Mouse (Mus musculus) forebrain, embryonic 15.5 days (tissue): ENCODE measurements at regions not wholly inside any gene's neighbourhood (a gene's known extent, or its start where the extent isn't known, plus 50 kb on each side); places are given as distances from the start of the nearest gene placed in this dataset.

ENCODE experiments used
- ATAC-seq: fragments of 200-750 bp; cut with Nextera tagmentation; replicated peaks from 2 replicates; pipeline ENCODE4 v1.8.0; 2017; ENCODE audit warnings: mild to moderate bottlenecking, moderate TSS enrichment, moderate library complexity
- H3K27ac ChIP-seq: fragments of 300-500 bp; sonication (generic); replicated peaks from 2 replicates; pipeline ENCODE4 v1.5.1; 2015; ENCODE audit warnings: mild to moderate bottlenecking, inconsistent platforms
- H3K27me3 ChIP-seq: fragments of 300-500 bp; sonication (generic); 2 replicates; pipeline ENCODE4 v1.6.1; 2015; ENCODE audit warnings: inconsistent platforms
- H3K36me3 ChIP-seq: fragments of 300-500 bp; sonication (generic); 2 replicates; pipeline ENCODE4 v1.6.1; 2015; ENCODE audit warnings: mild to moderate bottlenecking, inconsistent platforms
- H3K4me1 ChIP-seq: fragments of 300-500 bp; sonication (generic); 2 replicates; pipeline ENCODE4 v1.6.1; 2015; ENCODE audit warnings: inconsistent platforms
- H3K4me2 ChIP-seq: fragments of 300-500 bp; sonication (generic); replicated peaks from 2 replicates; pipeline ENCODE4 v1.6.1; 2015; ENCODE audit warnings: mild to moderate bottlenecking, inconsistent platforms
- H3K4me3 ChIP-seq: fragments of 300-500 bp; sonication (generic); 2 replicates; pipeline ENCODE4 v1.5.1; 2015; ENCODE audit warnings: mild to moderate bottlenecking, inconsistent platforms
- H3K9ac ChIP-seq: fragments of 300-500 bp; sonication (generic); replicated peaks from 2 replicates; pipeline ENCODE4 v1.6.1; 2015; ENCODE audit warnings: mild to moderate bottlenecking, inconsistent platforms
- H3K9me3 ChIP-seq: fragments of 300-500 bp; sonication (generic); 2 replicates; pipeline ENCODE4 v1.6.1; 2016; ENCODE audit warnings: inconsistent platforms
- WGBS: fragments of 180-500 bp; shearing (Covaris S2); methylation state at CpG from one replicate; pipeline ENCODE4 v1.1.7; 2015; ENCODE audit warnings: mixed read lengths; 5-methylcytosine and 5-hydroxymethylcytosine counted together

GRCm38 (mm10) chr4:34105251-34105650, 55.3 kb upstream of the Spaca1 start:
- H3K9ac ChIP-seq: no peak overlapping the region
- no peak for ATAC-seq
- H3K36me3 ChIP-seq: no peaks in the 10 kb centered on the region
- H3K4me2 ChIP-seq: no peak overlapping the region
- H3K4me1 ChIP-seq: no peaks in the 10 kb centered on the region
- H3K27ac ChIP-seq: no peak overlapping the region
- 93% methylated on average over 2 of the region's 2 CpGs for WGBS
- H3K27me3 ChIP-seq: no peaks in the 10 kb centered on the region
- H3K4me3 ChIP-seq: no peak overlapping the region
- H3K9me3 ChIP-seq: peaks cover 12% of the 10 kb centered on the region; the same call in 1 of the 2 replicates

DNA sequence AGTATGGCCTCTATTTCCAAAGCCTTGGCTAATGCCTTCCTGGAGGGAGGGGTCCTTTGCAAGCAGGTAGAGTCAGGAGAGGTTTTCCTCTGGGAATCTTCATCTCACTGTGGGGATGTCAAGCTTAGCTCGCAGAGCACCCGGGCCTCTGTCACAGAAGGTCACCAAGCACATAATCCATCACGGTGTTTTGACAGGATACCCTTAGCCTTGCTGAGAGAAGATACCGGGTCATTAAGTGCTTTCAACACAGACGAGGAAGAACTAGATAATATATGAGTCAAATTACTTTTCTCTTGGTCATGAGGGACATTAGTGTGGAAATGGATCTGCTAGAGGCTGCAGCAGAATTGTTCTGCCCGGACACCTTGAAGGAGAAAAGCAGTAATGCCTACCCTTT, 64.3 kb upstream of the Spaca1 start:
- H3K4me2 ChIP-seq: no peak overlapping the region
- no peak overlapping the region for H3K4me3 ChIP-seq
- no peak overlapping the region for H3K9ac ChIP-seq
- no peaks in the 10 kb centered on the region for H3K27me3 ChIP-seq
- no peak overlapping the region for H3K27ac ChIP-seq
- ATAC-seq: no peak
- no peaks in the 10 kb centered on the region for H3K9me3 ChIP-seq
- 88% methylated on average over 6 of the region's 6 CpGs for WGBS
- no peaks in the 10 kb centered on the region for H3K4me1 ChIP-seq
- no peaks in the 10 kb centered on the region for H3K36me3 ChIP-seq

GRCm38 (mm10) chr4:34117086-34117485, 67.1 kb upstream of the Spaca1 start:
- WGBS: 36% methylated on average over 1 of the region's 1 CpGs
- H3K4me2 ChIP-seq: no peak overlapping the region
- H3K4me1 ChIP-seq: no peaks in the 10 kb centered on the region
- H3K9ac ChIP-seq: no peak overlapping the region
- H3K36me3 ChIP-seq: no peaks in the 10 kb centered on the region
- no peaks in the 10 kb centered on the region for H3K9me3 ChIP-seq
- no peak; the same call in 1 of the 2 replicates for ATAC-seq
- H3K27me3 ChIP-seq: no peaks in the 10 kb centered on the region
- no peak overlapping the region for H3K27ac ChIP-seq
- H3K4me3 ChIP-seq: no peak overlapping the region

- Histone ChIP-seq H3K9me3 (no peaks in the 10 kb centered on the region), H3K9ac (no peak overlapping the region), H3K27me3 (no peaks in the 10 kb centered on the region), H3K36me3 (no peaks in the 10 kb centered on the region), H3K4me2 (no peak overlapping the region), H3K4me3 (no peak overlapping the region), H3K27ac (no peak overlapping the region), H3K4me1 (no peaks in the 10 kb centered on the region)
- 70% methylated on average over 9 of the region's 9 CpGs for WGBS
- ATAC-seq: no peak
These were observed 73.0 kb upstream of the Spaca1 start for GRCm38 (mm10) chr4:34122959-34123520.

DNA sequence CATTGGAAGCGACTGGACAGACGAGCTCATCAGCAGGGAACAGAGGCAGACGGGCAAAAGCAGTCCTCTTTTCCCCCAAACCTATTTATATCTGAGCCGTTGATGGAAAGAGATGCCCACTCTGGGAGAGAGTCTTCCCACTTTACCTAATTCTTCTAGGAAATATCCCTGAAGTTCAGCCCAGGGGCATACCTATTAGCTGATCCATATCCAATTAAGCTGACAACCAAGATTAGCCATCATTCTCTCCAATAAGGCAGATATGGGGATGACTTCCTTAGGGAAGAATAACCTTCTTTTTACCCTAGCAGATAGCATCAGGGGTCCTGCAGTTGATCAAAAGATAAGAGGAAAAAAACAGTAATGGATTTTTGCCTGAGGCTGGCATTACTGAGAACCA, 78.2 kb upstream of the Spaca1 start:
- WGBS: 68% methylated on average over 4 of the region's 4 CpGs
- Histone ChIP-seq H3K4me2 (no peak overlapping the region), H3K4me3 (no peak overlapping the region), H3K9me3 (no peaks in the 10 kb centered on the region), H3K27ac (no peak overlapping the region), H3K27me3 (no peaks in the 10 kb centered on the region), H3K36me3 (no peaks in the 10 kb centered on the region), H3K9ac (no peak overlapping the region), H3K4me1 (no peaks in the 10 kb centered on the region)
- no peak for ATAC-seq

DNA sequence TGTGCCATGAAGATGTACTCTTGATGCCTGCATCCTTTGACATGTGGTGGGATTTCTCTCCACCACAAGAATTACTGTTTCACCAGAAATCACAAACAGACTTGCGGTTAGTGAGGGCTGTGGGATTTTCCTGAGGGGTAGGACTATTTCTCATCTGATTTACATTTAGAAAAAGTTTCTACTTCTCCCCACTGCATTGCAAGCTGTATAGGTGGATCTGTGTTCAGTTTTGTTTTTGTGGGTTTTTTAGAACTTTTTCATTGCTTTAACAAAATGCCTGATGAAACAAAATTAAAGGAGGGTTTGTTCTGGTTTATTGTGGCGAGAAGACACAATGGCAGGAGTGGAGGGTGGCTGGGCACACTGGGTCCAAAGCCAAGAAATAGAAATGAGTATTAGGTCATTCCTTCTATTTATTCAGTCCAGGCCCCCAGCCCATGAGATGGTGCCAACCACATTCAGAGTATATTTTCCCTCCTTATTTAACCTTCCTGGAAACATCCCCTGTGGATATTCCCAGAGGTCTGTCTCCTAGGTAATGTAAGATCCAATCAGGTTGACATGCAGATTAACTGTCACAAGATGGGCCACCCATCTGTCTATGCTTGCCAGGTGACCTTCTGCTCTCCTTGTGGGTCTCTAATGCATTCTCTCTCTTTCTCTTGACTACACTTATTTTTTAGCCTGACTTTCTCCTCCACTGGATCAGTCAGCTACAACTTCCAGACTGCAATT, 96.3 kb upstream of the Spaca1 start:
- peaks cover 19% of the 10 kb centered on the region for H3K4me1 ChIP-seq
- no peak overlapping the region for H3K9ac ChIP-seq
- H3K9me3 ChIP-seq: no peaks in the 10 kb centered on the region
- peak; percentile 93 for ATAC-seq
- H3K4me2 ChIP-seq: no peak overlapping the region
- no peaks in the 10 kb centered on the region for H3K27me3 ChIP-seq
- H3K4me3 ChIP-seq: no peak overlapping the region
- H3K36me3 ChIP-seq: no peaks in the 10 kb centered on the region
- H3K27ac ChIP-seq: no peak overlapping the region; the same call in 1 of the 2 replicates
- WGBS: 45% methylated on average over 2 of the region's 2 CpGs

DNA sequence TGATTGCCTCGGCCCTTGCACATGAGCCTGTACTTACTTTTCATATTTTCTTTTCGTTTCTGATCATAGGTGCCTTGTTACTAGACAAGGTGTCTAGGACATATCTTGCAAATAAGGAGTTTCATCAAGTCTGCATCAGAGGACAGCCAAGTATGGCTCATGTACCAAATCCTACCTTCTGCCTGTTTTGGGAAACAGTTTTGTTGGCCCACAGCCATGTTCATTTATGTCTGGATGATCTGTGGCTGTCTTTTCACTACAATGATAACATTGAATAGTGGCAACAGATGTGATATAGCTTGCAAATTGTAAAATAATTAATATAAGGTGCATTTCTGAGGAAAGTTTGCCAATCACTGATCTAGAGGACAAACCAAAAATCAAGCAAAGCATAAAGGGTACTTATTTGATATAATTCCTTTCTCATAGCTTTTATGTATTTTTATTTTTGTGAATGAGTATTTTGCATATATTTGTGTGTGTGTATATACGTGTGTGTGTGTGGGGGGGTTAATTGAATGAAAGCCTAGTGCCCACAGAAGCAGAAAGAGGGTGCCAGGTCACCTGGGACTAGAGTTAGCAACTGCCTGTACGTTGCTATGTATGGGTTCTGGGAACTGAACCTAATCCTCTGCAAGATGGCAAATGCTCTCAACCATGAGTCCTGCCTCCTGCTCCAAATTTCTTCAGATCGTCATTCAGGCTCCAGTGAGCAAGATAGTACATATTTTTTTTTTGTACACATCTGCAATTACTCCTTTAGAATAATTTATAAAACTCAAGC, 99.2 kb upstream of the Spaca1 start:
- Histone ChIP-seq H3K4me3 (no peak overlapping the region), H3K4me2 (no peak overlapping the region), H3K4me1 (peaks cover 26% of the 10 kb centered on the region), H3K27ac (no peak overlapping the region), H3K36me3 (no peaks in the 10 kb centered on the region), H3K9me3 (no peaks in the 10 kb centered on the region), H3K27me3 (no peaks in the 10 kb centered on the region), H3K9ac (no peak overlapping the region)
- WGBS: 62% methylated on average over 5 of the region's 5 CpGs
- no peak for ATAC-seq

DNA sequence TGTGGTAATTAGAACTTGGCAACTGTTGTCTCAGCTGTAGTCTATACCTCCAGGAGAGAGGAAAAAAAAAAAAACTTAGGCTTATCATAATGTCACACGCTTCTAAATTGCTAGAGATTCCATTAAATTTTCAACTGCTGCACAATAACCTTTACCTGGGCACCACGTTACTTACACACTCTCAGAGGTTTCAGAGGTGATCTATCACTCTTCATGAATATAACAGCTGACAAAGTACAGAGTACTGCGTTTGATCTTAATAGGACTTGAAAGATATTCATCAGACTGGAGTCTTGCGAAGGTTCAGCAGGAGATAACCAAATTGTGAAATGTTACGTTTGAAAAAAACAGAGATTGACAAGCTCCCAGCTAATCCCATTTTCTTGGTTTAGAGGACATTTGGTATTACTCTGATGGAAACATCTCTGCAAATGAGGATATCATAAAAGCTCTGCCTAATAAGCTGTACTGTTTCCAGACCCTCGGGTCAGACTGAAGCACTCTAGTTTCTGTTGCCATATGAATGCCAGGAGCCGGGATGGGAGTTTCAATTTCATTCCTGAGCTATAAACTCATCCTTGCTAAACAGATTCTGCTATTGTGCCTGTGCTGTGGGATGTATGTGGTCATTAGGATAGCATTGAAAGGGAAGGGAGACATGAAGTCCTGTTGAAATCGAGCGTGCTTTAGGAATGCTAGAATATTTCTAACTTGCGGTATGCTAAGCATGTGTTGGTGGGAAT, 101.8 kb upstream of the Spaca1 start:
- WGBS: 68% methylated on average over 10 of the region's 10 CpGs
- peaks cover 18% of the 10 kb centered on the region for H3K4me1 ChIP-seq
- no peak for ATAC-seq
- no peak overlapping the region for H3K4me2 ChIP-seq
- H3K27ac ChIP-seq: peak overlapping the region; percentile 3; the same call in 1 of the 2 replicates
- no peaks in the 10 kb centered on the region for H3K27me3 ChIP-seq
- H3K9me3 ChIP-seq: no peaks in the 10 kb centered on the region
- H3K4me3 ChIP-seq: no peak overlapping the region
- H3K36me3 ChIP-seq: no peaks in the 10 kb centered on the region
- H3K9ac ChIP-seq: no peak overlapping the region

DNA sequence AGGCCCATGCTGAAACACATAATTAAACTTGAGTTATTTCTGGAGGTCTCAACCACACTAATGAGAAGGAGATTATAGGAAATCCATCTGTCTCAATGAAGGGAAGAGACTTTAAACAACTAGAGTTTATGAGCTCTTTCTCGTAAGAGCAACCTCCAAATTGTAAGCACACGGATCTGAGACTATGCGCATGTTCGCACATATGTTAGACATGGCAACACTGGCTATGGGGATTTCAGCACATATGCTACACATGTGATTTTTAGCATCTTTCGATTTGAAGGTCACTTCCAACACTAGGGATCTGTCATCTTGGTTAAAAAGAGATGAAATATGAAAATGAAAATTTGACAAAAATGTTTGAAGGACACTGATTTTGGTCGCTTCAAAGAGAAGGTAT, 105.5 kb upstream of the Spaca1 start:
- Histone ChIP-seq H3K27me3 (no peaks in the 10 kb centered on the region), H3K9me3 (no peaks in the 10 kb centered on the region), H3K4me1 (peaks cover 9% of the 10 kb centered on the region; the same call in 1 of the 2 replicates), H3K4me2 (no peak overlapping the region), H3K36me3 (no peaks in the 10 kb centered on the region), H3K9ac (no peak overlapping the region), H3K27ac (no peak overlapping the region), H3K4me3 (no peak overlapping the region)
- WGBS: 79% methylated on average over 6 of the region's 6 CpGs
- ATAC-seq: no peak

DNA sequence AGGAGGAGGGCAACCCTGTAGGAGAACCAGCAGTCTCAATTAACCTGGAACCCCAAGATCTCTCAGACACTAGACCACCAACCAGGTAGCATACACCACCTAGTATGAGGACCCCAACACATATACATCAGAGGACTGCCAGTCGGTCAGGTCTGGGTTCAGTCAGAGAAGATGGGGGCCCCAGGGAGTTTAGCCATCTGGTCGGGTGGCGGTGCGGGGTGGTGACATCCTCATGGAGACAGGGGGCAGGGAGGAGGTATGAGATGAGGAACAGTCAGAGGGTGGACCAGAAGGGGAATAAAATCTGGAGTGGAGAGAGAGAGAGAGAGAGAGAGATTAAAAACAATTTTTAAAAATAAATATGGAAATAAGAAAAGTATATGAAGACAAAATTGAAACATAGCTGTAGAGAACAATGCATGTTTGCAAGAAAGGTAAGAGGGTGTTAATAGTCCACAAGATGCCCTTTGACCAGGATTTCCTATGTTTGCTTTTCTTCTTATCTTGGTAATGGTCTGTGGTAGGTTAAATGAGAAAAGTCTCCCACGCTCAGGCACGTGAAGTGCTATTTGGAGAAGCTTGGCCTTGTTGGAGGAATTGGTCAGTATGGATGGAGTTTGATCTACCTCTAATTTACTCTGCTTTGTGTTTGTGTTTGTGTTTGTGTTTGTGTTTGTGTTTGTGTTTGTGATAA, 108.0 kb upstream of the Spaca1 start:
- no peak overlapping the region for H3K27ac ChIP-seq
- H3K4me2 ChIP-seq: no peak overlapping the region
- no peaks in the 10 kb centered on the region for H3K36me3 ChIP-seq
- H3K9me3 ChIP-seq: no peaks in the 10 kb centered on the region
- no peak overlapping the region for H3K9ac ChIP-seq
- ATAC-seq: no peak
- WGBS: 92% methylated on average over 6 of the region's 6 CpGs
- H3K4me3 ChIP-seq: no peak overlapping the region
- no peaks in the 10 kb centered on the region for H3K27me3 ChIP-seq
- no peaks in the 10 kb centered on the region for H3K4me1 ChIP-seq

- Histone ChIP-seq H3K9me3 (no peaks in the 10 kb centered on the region), H3K27me3 (no peaks in the 10 kb centered on the region), H3K36me3 (no peaks in the 10 kb centered on the region), H3K4me2 (no peak overlapping the region), H3K9ac (no peak overlapping the region), H3K4me1 (peaks cover 11% of the 10 kb centered on the region), H3K27ac (peak overlapping the region; percentile 58), H3K4me3 (no peak overlapping the region)
- ATAC-seq: peak; percentile 81
- WGBS: 34% methylated on average over 4 of the region's 4 CpGs
These were observed 121.4 kb upstream of the Spaca1 start for GRCm38 (mm10) chr4:34171265-34171862.
